Mouse (Mus musculus): ENCODE results near the gene Tas2r134.

GRCm38 (mm10) chr2:51579767-51580166 is 47.5 kb upstream of the Tas2r134 start:
- TF ChIP-seq GATA1 (IDR thresholded peaks at IDR 0.05; ENCODE audit: borderline replicate concordance, low read length) = no peak
- no peak for TF ChIP-seq FLI1 (IDR thresholded peaks at IDR 0.05; ENCODE audit: low read length)
